Mouse (Mus musculus) embryonic facial prominence, embryonic 13.5 days (tissue): ENCODE results near the gene Trim27. TPM values are rescaled to one million over a fixed set of nuclear protein-coding genes. Genes with fewer than 3 reads are reported as not detected.
A peak's percentile ranks its signal among the peaks of the same experiment; 100 is the strongest.

Source experiments
- ATAC-seq: fragments of 200-750 bp; cut with Nextera tagmentation; 2 replicates; pipeline ENCODE4 v1.8.0; 2017; ENCODE audit warnings: low read depth; ENCODE audit not compliant: insufficient number of reproducible peaks, insufficient read depth, low FRiP score, low TSS enrichment
- H3K27ac ChIP-seq: fragments of 300-500 bp; sonication (generic); 2 replicates; pipeline ENCODE4 v1.5.1; 2015; ENCODE audit warnings: moderate library complexity, mild to moderate bottlenecking, inconsistent platforms
- H3K27me3 ChIP-seq: fragments of 300-500 bp; sonication (generic); 2 replicates; pipeline ENCODE4 v1.6.1; 2015; ENCODE audit warnings: mild to moderate bottlenecking, inconsistent platforms
- H3K36me3 ChIP-seq: fragments of 300-500 bp; sonication (generic); 2 replicates; pipeline ENCODE4 v1.6.1; 2015; ENCODE audit warnings: mild to moderate bottlenecking, inconsistent platforms
- H3K4me1 ChIP-seq: fragments of 300-500 bp; sonication (generic); 2 replicates; pipeline ENCODE4 v1.6.1; 2015; ENCODE audit warnings: inconsistent platforms
- H3K4me2 ChIP-seq: fragments of 300-500 bp; sonication (generic); 2 replicates; pipeline ENCODE4 v1.6.1; 2015; ENCODE audit warnings: moderate library complexity, mild to moderate bottlenecking, inconsistent platforms
- H3K4me3 ChIP-seq: fragments of 300-500 bp; sonication (generic); 2 replicates; pipeline ENCODE4 v1.5.1; 2015; ENCODE audit warnings: mild to moderate bottlenecking, inconsistent platforms
- H3K9ac ChIP-seq: fragments of 300-500 bp; sonication (generic); 2 replicates; pipeline ENCODE4 v1.6.1; 2015; ENCODE audit warnings: mild to moderate bottlenecking, inconsistent platforms
- H3K9me3 ChIP-seq: fragments of 300-500 bp; sonication (generic); 2 replicates; pipeline ENCODE4 v1.6.1; 2016; ENCODE audit warnings: inconsistent platforms
- WGBS: fragments of 180-500 bp; shearing (Covaris S2); methylation state at CpG from one replicate; pipeline ENCODE4 v1.1.7; 2015; ENCODE audit warnings: mixed read lengths; 5-methylcytosine and 5-hydroxymethylcytosine counted together
- polyA plus RNA-seq: library from polyadenylated mRNA; unstranded; fragments of >200 nt; fragmentation: Nextera tagmentation; extraction: Ambion mirVana; gene quantifications from 2 replicates; pipeline ENCODE4 v1.2.1, GENCODE M21; 2015

Gene Trim27
- polyA plus RNA-seq, 1 experiment from 2014 or later = 143 TPM

- Histone ChIP-seq H3K4me3 (no peak overlapping the region), H3K27me3 (no peaks in the 10 kb centered on the region), H3K4me2 (no peak overlapping the region), H3K9me3 (no peaks in the 10 kb centered on the region), H3K9ac (no peak overlapping the region), H3K27ac (no peak overlapping the region), H3K4me1 (peaks cover 23% of the 10 kb centered on the region), H3K36me3 (peaks cover 1% of the 10 kb centered on the region)
- ATAC-seq = no peak
- whole genome bisulfite sequencing = 75% methylated on average over 11 of the region's 11 CpGs
Measured at GRCm38 (mm10) chr13:21176733-21177132, 2.5 kb upstream of the Trim27 start.

- Histone ChIP-seq H3K36me3 (peaks cover 9% of the 10 kb centered on the region), H3K9ac (no peak overlapping the region), H3K9me3 (no peaks in the 10 kb centered on the region), H3K27ac (no peak overlapping the region), H3K4me2 (no peak overlapping the region), H3K27me3 (no peaks in the 10 kb centered on the region), H3K4me1 (peaks cover 28% of the 10 kb centered on the region), H3K4me3 (no peak overlapping the region)
- no peak for ATAC-seq
- WGBS = 49% methylated on average over 5 of the region's 5 CpGs
Measured at GRCm38 (mm10) chr13:21177657-21178056, 1.6 kb upstream of the Trim27 start.

GRCm38 (mm10) chr13:21178364-21178763 is 881 bp upstream of the Trim27 start:
- ATAC-seq = no peak
- no peaks in the 10 kb centered on the region for H3K27me3 ChIP-seq
- no peak overlapping the region for H3K27ac ChIP-seq
- WGBS = 80% methylated on average over 5 of the region's 5 CpGs
- H3K4me3 ChIP-seq = no peak overlapping the region
- H3K4me1 ChIP-seq = peaks cover 32% of the 10 kb centered on the region
- H3K9me3 ChIP-seq = no peaks in the 10 kb centered on the region
- H3K4me2 ChIP-seq = peak overlapping the region; percentile 68
- H3K36me3 ChIP-seq = peaks cover 16% of the 10 kb centered on the region
- H3K9ac ChIP-seq = no peak overlapping the region

- H3K4me2 ChIP-seq = peak overlapping the region; percentile 68
- H3K4me1 ChIP-seq = peaks cover 38% of the 10 kb centered on the region
- peak overlapping the region; percentile 89 for H3K4me3 ChIP-seq
- peaks cover 32% of the 10 kb centered on the region for H3K36me3 ChIP-seq
- WGBS = under 1% methylated on average over 80 of the region's 80 CpGs
- H3K27me3 ChIP-seq = no peaks in the 10 kb centered on the region
- ATAC-seq = peak; percentile 93
- H3K9ac ChIP-seq = peak overlapping the region; percentile 91
- H3K9me3 ChIP-seq = no peaks in the 10 kb centered on the region
- peak overlapping the region; percentile 97 for H3K27ac ChIP-seq
Measured at GRCm38 (mm10) chr13:21179724-21180550, 692 bp downstream of the Trim27 start.

GRCm38 (mm10) chr13:21180551-21181530 is 1.6 kb downstream of the Trim27 start:
- peak overlapping the region; percentile 91 for H3K9ac ChIP-seq
- peak; percentile 8; the same call in 1 of the 2 replicates for ATAC-seq
- under 1% methylated on average over 70 of the region's 71 CpGs for WGBS
- peak overlapping the region; percentile 89 for H3K4me3 ChIP-seq
- peak overlapping the region; percentile 68 for H3K4me2 ChIP-seq
- peak overlapping the region; percentile 97 for H3K27ac ChIP-seq
- H3K9me3 ChIP-seq = no peaks in the 10 kb centered on the region
- H3K4me1 ChIP-seq = peaks cover 40% of the 10 kb centered on the region
- H3K36me3 ChIP-seq = peaks cover 41% of the 10 kb centered on the region
- H3K27me3 ChIP-seq = no peaks in the 10 kb centered on the region

GRCm38 (mm10) chr13:21181996-21182395 is 2.8 kb downstream of the Trim27 start:
- H3K36me3 ChIP-seq = peaks cover 53% of the 10 kb centered on the region

GRCm38 (mm10) chr13:21183066-21183465 is 3.8 kb downstream of the Trim27 start:
- Histone ChIP-seq H3K4me2 (no peak overlapping the region), H3K9ac (no peak overlapping the region), H3K36me3 (peaks cover 63% of the 10 kb centered on the region), H3K4me1 (peaks cover 40% of the 10 kb centered on the region), H3K27me3 (no peaks in the 10 kb centered on the region), H3K27ac (no peak overlapping the region), H3K4me3 (no peak overlapping the region), H3K9me3 (no peaks in the 10 kb centered on the region)
- 93% methylated on average over 6 of the region's 6 CpGs for whole genome bisulfite sequencing
- no peak for ATAC-seq

More at GRCm38 (mm10) chr13:21181996-21182395, 2.8 kb downstream of the Trim27 start:
- Histone ChIP-seq H3K9ac (peak overlapping the region; percentile 91), H3K4me2 (peak overlapping the region; percentile 68), H3K27me3 (no peaks in the 10 kb centered on the region), H3K4me3 (peak overlapping the region; percentile 89), H3K4me1 (peaks cover 40% of the 10 kb centered on the region), H3K9me3 (no peaks in the 10 kb centered on the region), H3K27ac (no peak overlapping the region)
- WGBS = 67% methylated on average over 7 of the region's 7 CpGs
- ATAC-seq = no peak

- Histone ChIP-seq H3K4me2 (no peak overlapping the region), H3K27me3 (no peaks in the 10 kb centered on the region), H3K4me1 (peaks cover 38% of the 10 kb centered on the region), H3K27ac (no peak overlapping the region), H3K36me3 (peaks cover 69% of the 10 kb centered on the region), H3K4me3 (no peak overlapping the region), H3K9me3 (no peaks in the 10 kb centered on the region), H3K9ac (no peak overlapping the region)
- no peak for ATAC-seq
- 86% methylated on average over 7 of the region's 7 CpGs for WGBS
Measured at GRCm38 (mm10) chr13:21183661-21184060, 4.4 kb downstream of the Trim27 start.

- 85% methylated on average over 4 of the region's 4 CpGs for WGBS
- no peak overlapping the region for H3K4me2 ChIP-seq
- H3K27me3 ChIP-seq = no peaks in the 10 kb centered on the region
- no peak overlapping the region for H3K27ac ChIP-seq
- H3K9me3 ChIP-seq = no peaks in the 10 kb centered on the region
- H3K9ac ChIP-seq = no peak overlapping the region
- no peak overlapping the region for H3K4me3 ChIP-seq
- H3K4me1 ChIP-seq = peaks cover 33% of the 10 kb centered on the region
- ATAC-seq = no peak
- peaks cover 88% of the 10 kb centered on the region for H3K36me3 ChIP-seq
Measured at GRCm38 (mm10) chr13:21185521-21185920, 6.3 kb downstream of the Trim27 start.

- Histone ChIP-seq H3K27ac (no peak overlapping the region), H3K4me1 (peaks cover 4% of the 10 kb centered on the region; the same call in 1 of the 2 replicates), H3K9me3 (no peaks in the 10 kb centered on the region), H3K36me3 (peaks cover 48% of the 10 kb centered on the region), H3K4me2 (no peak overlapping the region), H3K9ac (no peak overlapping the region), H3K27me3 (no peaks in the 10 kb centered on the region), H3K4me3 (no peak overlapping the region)
- 87% methylated on average over 10 of the region's 10 CpGs for WGBS
- ATAC-seq = no peak
Measured at GRCm38 (mm10) chr13:21195406-21196228, 16.4 kb downstream of the Trim27 start.

GRCm38 (mm10) chr13:21197721-21198120 is 18.5 kb downstream of the Trim27 start:
- Histone ChIP-seq H3K4me1 (peaks cover 4% of the 10 kb centered on the region; the same call in 1 of the 2 replicates), H3K4me2 (no peak overlapping the region), H3K27ac (no peak overlapping the region), H3K9me3 (no peaks in the 10 kb centered on the region), H3K27me3 (no peaks in the 10 kb centered on the region), H3K36me3 (peaks cover 28% of the 10 kb centered on the region), H3K4me3 (no peak overlapping the region), H3K9ac (no peak overlapping the region)
- 64% methylated on average over 5 of the region's 5 CpGs for WGBS
- ATAC-seq = no peak
